Mouse (Mus musculus) liver, postnatal 0 days (tissue): ENCODE data around the gene Nln. TPM values are rescaled to one million over a fixed set of nuclear protein-coding genes. Genes with fewer than 3 reads are reported as not detected.

Experiments used
- ATAC-seq: fragments of 200-750 bp; cut with Nextera tagmentation; 2 replicates; pipeline ENCODE4 v1.8.0; 2017; ENCODE audit warnings: mild to moderate bottlenecking, moderate library complexity
- DNase-seq: peaks from one replicate; pipeline ENCODE4 v3.0.0-alpha.2; 2016
- H3K27ac ChIP-seq: fragments of 300-500 bp; sonication (generic); 2 replicates; pipeline ENCODE4 v1.5.1; 2014; ENCODE audit warnings: antibody characterized with exemption, moderate library complexity, mild to moderate bottlenecking, low read depth
- H3K27me3 ChIP-seq: fragments of 300-500 bp; sonication (generic); 2 replicates; pipeline ENCODE4 v1.6.1; 2014; ENCODE audit warnings: low read length, control low read depth, mixed read lengths; ENCODE audit not compliant: insufficient read depth
- H3K36me3 ChIP-seq: fragments of 300-500 bp; sonication (generic); replicated peaks from 2 replicates; pipeline ENCODE4 v1.6.1; 2014; ENCODE audit warnings: mild to moderate bottlenecking, control low read depth, low read length, moderate library complexity, mixed read lengths; ENCODE audit not compliant: insufficient read depth
- H3K4me1 ChIP-seq: fragments of 300-500 bp; sonication (generic); 2 replicates; pipeline ENCODE4 v1.6.1; 2014; ENCODE audit warnings: antibody characterized with exemption, mild to moderate bottlenecking, control low read depth; ENCODE audit not compliant: insufficient read depth
- H3K4me2 ChIP-seq: fragments of 300-500 bp; sonication (generic); 2 replicates; pipeline ENCODE4 v1.6.1; 2014; ENCODE audit warnings: low read depth, mild to moderate bottlenecking, low read length, moderate library complexity, mixed read lengths
- H3K4me3 ChIP-seq: fragments of 300-500 bp; sonication (generic); 2 replicates; pipeline ENCODE4 v1.5.1; 2014; ENCODE audit warnings: low read depth, low read length
- H3K9ac ChIP-seq: fragments of 300-500 bp; sonication (generic); replicated peaks from 2 replicates; pipeline ENCODE4 v1.6.1; 2014; ENCODE audit warnings: mild to moderate bottlenecking, moderate library complexity
- H3K9me3 ChIP-seq: fragments of 300-500 bp; sonication (generic); 2 replicates; pipeline ENCODE4 v1.6.1; 2016; ENCODE audit warnings: mild to moderate bottlenecking, control low read depth, low read length, mixed read lengths
- CTCF ChIP-seq: sonication (generic); IDR thresholded peaks from 2 replicates; pipeline ENCODE4 v1.5.1; 2016; ENCODE audit warnings: antibody characterized with exemption, low read depth
- EP300 ChIP-seq: IDR thresholded peaks from 2 replicates; pipeline ENCODE4 v1.6.1; 2016; ENCODE audit warnings: antibody characterized with exemption, low read depth, mild to moderate bottlenecking
- WGBS: fragments of 180-500 bp; shearing (Covaris S2); extraction: QIAGEN DNeasy Blood & Tissue Kit; methylation state at CpG from one replicate; pipeline ENCODE4 v1.1.7; 2014; ENCODE audit not compliant: insufficient replicate concordance; 5-methylcytosine and 5-hydroxymethylcytosine counted together
- polyA plus RNA-seq: library from polyadenylated mRNA; unstranded; fragments of >200 nt; fragmentation: Nextera tagmentation; extraction: Ambion mirVana; gene quantifications from 2 replicates; pipeline ENCODE4 v1.2.1, GENCODE M21; 2015

The Nln gene
- polyA plus RNA-seq, 1 experiment from 2014 or later: 40.4 TPM

- Histone ChIP-seq H3K36me3 (no peaks in the 10 kb centered on the region), H3K9me3 (no peaks in the 10 kb centered on the region; the same call in 1 of the 2 replicates), H3K27ac (no peak overlapping the region), H3K27me3 (no peaks in the 10 kb centered on the region), H3K4me3 (no peak overlapping the region), H3K4me2 (no peak overlapping the region), H3K4me1 (no peaks in the 10 kb centered on the region), H3K9ac (no peak overlapping the region)
- ATAC-seq (no peak), DNase-seq (no peak)
- TF ChIP-seq EP300 (no peak), CTCF (no peak)
- WGBS: 74% methylated on average over 20 of the region's 20 CpGs
These were observed 123.7 kb downstream of the Nln start for GRCm38 (mm10) chr13:103985510-103986278.

- TF ChIP-seq CTCF (peak; percentile 28), EP300 (no peak)
These were observed 127.0 kb downstream of the Nln start for GRCm38 (mm10) chr13:103982376-103982775.

GRCm38 (mm10) chr13:103980414-103980813, 129.0 kb downstream of the Nln start:
- no peak for DNase-seq
- Histone ChIP-seq H3K4me2 (no peak overlapping the region), H3K9me3 (no peaks in the 10 kb centered on the region; the same call in 1 of the 2 replicates), H3K4me3 (no peak overlapping the region), H3K9ac (no peak overlapping the region), H3K4me1 (no peaks in the 10 kb centered on the region), H3K27ac (no peak overlapping the region), H3K36me3 (no peaks in the 10 kb centered on the region), H3K27me3 (no peaks in the 10 kb centered on the region)
- no peak for TF ChIP-seq EP300
- no peak for TF ChIP-seq CTCF
- no peak for ATAC-seq
- WGBS: 71% methylated on average over 5 of the region's 5 CpGs

More at GRCm38 (mm10) chr13:103982376-103982775, 127.0 kb downstream of the Nln start:
- H3K4me3 ChIP-seq: no peak overlapping the region
- ATAC-seq: no peak
- no peak overlapping the region for H3K9ac ChIP-seq
- H3K27ac ChIP-seq: no peak overlapping the region
- H3K4me2 ChIP-seq: no peak overlapping the region
- no peaks in the 10 kb centered on the region for H3K36me3 ChIP-seq
- no peak for DNase-seq
- 85% methylated on average over 3 of the region's 3 CpGs for WGBS
- no peaks in the 10 kb centered on the region for H3K27me3 ChIP-seq
- H3K9me3 ChIP-seq: no peaks in the 10 kb centered on the region; the same call in 1 of the 2 replicates
- no peaks in the 10 kb centered on the region for H3K4me1 ChIP-seq

GRCm38 (mm10) chr13:103978286-103978866, 131.0 kb downstream of the Nln start:
- no peaks in the 10 kb centered on the region; the same call in 1 of the 2 replicates for H3K9me3 ChIP-seq
- no peaks in the 10 kb centered on the region for H3K36me3 ChIP-seq
- no peak for TF ChIP-seq CTCF
- no peak overlapping the region for H3K27ac ChIP-seq
- DNase-seq (no peak), ATAC-seq (peak; percentile 50)
- no peaks in the 10 kb centered on the region; the same call in 1 of the 2 replicates for H3K4me1 ChIP-seq
- WGBS: 49% methylated on average over 5 of the region's 5 CpGs
- no peak overlapping the region for H3K4me2 ChIP-seq
- H3K27me3 ChIP-seq: no peaks in the 10 kb centered on the region
- no peak overlapping the region for H3K9ac ChIP-seq
- H3K4me3 ChIP-seq: no peak overlapping the region

- ATAC-seq: no peak
- Histone ChIP-seq H3K27me3 (no peaks in the 10 kb centered on the region), H3K4me2 (no peak overlapping the region), H3K36me3 (no peaks in the 10 kb centered on the region), H3K9me3 (no peaks in the 10 kb centered on the region; the same call in 1 of the 2 replicates), H3K4me3 (no peak overlapping the region), H3K4me1 (no peaks in the 10 kb centered on the region; the same call in 1 of the 2 replicates), H3K9ac (no peak overlapping the region), H3K27ac (no peak overlapping the region)
- 67% methylated on average over 6 of the region's 6 CpGs for WGBS
- TF ChIP-seq EP300 (no peak), CTCF (no peak)
- DNase-seq: no peak
These were observed 131.6 kb downstream of the Nln start for GRCm38 (mm10) chr13:103977844-103978243.

GRCm38 (mm10) chr13:103976181-103976724, 133.2 kb downstream of the Nln start:
- Histone ChIP-seq H3K4me3 (no peak overlapping the region), H3K4me2 (no peak overlapping the region), H3K9me3 (no peaks in the 10 kb centered on the region), H3K4me1 (no peaks in the 10 kb centered on the region; the same call in 1 of the 2 replicates), H3K27ac (no peak overlapping the region), H3K9ac (no peak overlapping the region), H3K27me3 (no peaks in the 10 kb centered on the region), H3K36me3 (no peaks in the 10 kb centered on the region)
- ATAC-seq (no peak), DNase-seq (no peak)
- TF ChIP-seq EP300 (no peak), CTCF (no peak)
- 71% methylated on average over 4 of the region's 4 CpGs for WGBS
